Mouse (Mus musculus) A20 (cell line): Measurements from ENCODE around the gene Kcnv2.
A peak's percentile ranks its signal among the peaks of the same experiment; 100 is the strongest.

Source experiments
- DNase-seq: peaks from one replicate; pipeline ENCODE4 v3.0.0-alpha.2; 2011; ENCODE audit warnings: low read depth, low spot score

Kcnv2 gene

GRCm38 (mm10) chr19:27364521-27364931 lies 42.1 kb downstream of the Kcnv2 start:
- DNase-seq: peak; percentile 68

DNA sequence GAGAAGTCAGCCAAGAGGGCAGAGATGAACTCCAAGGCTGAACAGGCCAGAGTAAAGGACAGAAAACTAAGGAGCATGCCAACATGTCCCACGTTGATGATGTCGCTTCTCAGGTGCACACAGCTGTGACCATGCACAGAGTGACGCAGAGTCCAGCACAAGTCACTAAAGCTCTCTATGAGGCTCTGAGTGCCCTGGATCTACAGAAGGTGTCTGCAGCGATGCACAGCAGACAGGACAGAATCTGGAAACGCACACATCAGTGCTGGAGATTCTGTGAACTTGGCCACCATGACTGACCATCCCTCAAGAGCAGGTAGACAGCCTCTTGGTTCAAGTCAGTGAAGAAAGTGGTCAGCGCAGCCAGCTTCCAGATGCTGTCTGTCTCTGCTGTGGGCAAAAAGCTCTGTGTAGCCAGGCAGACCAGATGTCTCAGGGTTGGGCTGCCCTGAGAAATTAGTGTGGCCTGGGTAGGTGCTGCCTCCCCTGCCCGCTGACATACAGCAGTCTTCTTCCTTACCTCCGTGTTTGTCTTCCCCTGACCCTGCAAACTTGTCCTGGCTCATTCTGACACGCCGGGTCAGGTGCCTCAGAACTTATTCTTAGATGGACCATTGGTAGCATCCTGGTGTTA lies 43.8 kb downstream of the Kcnv2 start:
- no peak for DNase-seq

DNA sequence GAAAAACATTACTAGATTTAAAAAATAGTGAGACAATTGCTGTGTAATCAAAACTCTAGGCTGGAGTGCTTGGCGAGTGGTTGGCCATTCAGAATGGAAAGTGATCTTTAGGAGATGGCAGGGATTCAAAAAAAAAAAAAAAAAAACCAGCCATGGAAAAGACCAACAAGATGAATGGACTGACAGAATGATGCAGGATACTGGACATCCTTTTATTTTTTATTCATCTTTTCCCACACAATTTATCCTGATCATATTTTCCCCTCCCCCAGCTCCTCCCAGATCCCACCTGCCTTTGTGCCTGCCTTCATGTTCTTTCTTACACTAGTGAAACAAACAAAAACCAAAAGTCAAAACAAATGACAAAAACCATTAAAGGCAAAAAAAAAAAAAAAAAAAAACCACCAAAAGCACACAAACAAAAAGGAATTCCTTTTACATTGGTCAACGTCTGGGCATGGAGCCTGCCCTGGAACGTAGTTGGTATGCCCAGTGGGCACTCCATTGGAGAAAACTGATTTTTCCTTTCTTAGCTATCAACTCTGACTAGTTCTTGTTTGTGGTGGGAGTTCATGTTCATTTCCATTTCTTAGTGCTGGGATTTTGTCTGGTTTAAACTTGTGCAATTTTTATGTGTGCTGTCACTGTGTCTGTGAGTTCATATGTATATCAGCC lies 47.2 kb downstream of the Kcnv2 start:
- no peak for DNase-seq

DNA sequence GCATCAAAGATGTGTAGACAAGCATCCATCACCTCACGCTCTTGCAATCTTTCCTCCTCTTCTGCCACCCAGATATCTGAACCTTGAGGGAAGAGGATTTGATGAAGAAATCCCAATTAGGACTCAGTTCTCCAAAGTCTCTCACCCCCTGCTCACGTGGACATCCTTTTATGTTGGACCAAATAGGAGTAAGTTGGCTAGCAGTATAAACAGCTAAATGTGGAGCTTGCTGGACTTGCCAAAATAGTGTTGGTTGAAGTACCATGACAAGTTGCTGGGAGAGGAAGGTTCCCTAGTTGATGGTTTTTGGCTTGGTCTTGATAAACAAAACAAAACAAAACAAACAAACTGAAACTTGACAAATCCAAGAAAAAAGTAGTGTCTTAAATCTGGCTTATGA lies 47.8 kb downstream of the Kcnv2 start:
- no peak for DNase-seq

DNA sequence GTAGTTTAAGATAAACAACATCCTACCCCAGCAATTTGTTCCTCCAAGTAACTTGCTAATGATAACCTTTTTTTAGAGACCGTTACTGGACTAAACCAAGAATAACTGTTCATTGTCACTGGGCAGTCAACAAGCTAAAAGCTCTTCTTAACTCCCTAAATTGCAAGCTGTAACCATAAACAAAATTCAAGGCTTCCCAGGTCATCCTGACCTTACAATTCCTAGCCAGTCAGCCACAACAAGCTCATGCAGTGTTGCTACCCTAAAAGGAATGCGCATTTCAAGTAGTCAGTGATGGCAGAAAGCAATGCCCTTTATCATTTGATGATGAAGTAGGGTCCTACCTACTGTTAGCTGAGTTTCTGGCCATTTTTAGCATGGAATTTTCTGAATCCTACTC lies 48.4 kb downstream of the Kcnv2 start:
- no peak for DNase-seq

- no peak for DNase-seq
These were observed 57.5 kb downstream of the Kcnv2 start for GRCm38 (mm10) chr19:27379712-27380401.

- DNase-seq: no peak
These were observed 59.7 kb downstream of the Kcnv2 start for GRCm38 (mm10) chr19:27382131-27382530.

DNA sequence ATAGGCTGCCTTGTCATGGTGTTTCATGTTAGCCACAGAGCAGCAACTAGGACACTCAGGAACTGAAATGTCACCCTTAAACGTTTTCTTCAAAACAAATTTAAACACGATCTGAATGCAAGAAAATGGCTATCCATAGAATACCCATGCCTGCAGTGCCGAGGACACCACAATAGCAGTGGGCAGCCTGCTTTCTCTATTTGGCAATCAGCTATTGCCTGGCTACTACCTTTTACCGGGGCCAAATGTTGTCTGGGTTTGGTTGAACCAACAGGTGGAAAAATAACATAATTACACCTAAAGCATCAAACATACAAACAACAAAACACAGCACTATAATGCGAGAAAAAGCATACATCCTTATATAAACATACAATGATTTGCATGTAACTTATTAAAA lies 60.9 kb downstream of the Kcnv2 start:
- no peak for DNase-seq

DNA sequence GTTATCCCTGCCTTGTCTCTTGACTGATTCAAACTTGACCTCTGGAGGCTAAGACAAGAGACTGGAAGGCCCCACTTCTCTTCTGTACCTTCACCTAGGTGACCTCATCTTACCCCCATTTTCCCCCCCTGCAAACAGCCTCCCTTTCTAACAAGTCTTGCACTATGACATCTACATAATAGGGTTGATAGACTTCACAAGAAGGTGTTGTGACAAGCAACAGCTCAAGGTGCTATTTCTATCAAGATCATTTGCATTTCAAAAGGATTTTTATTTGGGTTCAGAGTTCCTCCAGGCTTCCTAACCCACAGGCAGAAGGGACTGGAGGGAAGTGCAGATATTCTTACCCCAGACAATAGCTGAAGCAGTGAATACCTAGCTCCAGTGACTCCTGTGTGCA lies 62.9 kb downstream of the Kcnv2 start:
- DNase-seq: no peak
